Mouse (Mus musculus): ENCODE measurements around the gene Brsk1. TPM values are rescaled to one million over a fixed set of nuclear protein-coding genes. Genes with fewer than 3 reads are reported as not detected.

Gene Brsk1
- polyA plus RNA-seq, 1 experiment from 2014 or later, result not detected

- no peak for DNase-seq
- Histone ChIP-seq H3K4me1 (ENCODE audit: insufficient read depth) (peaks cover 33% of the 10 kb centered on the region), H3K27me3 (ENCODE audit: insufficient read depth, low read length) (no peaks in the 10 kb centered on the region), H3K36me3 (replicated peaks; ENCODE audit: insufficient read depth, low read length) (peaks cover 12% of the 10 kb centered on the region), H3K4me2 (ENCODE audit: low read depth, low read length) (peak overlapping the region; percentile 88), H3K27ac (ENCODE audit: low read depth) (peak overlapping the region; percentile 93; the same call in 1 of the 2 replicates), H3K9ac (replicated peaks) (peak overlapping the region; percentile 97), H3K4me3 (ENCODE audit: low read depth, low read length) (peak overlapping the region; percentile 92; the same call in 1 of the 2 replicates), H3K9me3 (ENCODE audit: low read length) (no peaks in the 10 kb centered on the region)
- ATAC-seq, result no peak
- 66% methylated on average over 3 of the region's 3 CpGs for WGBS (ENCODE audit: insufficient replicate concordance)
- TF ChIP-seq EP300 (IDR thresholded peaks at IDR 0.05; ENCODE audit: low read depth), result no peak
- no peak for TF ChIP-seq CTCF (IDR thresholded peaks at IDR 0.05; ENCODE audit: low read depth)
Measured at GRCm38 (mm10) chr7:4659911-4660443, 30.4 kb upstream of the Brsk1 start.

- WGBS (ENCODE audit: insufficient replicate concordance), result 72% methylated on average over 8 of the region's 8 CpGs
- Histone ChIP-seq H3K27ac (ENCODE audit: low read depth) (no peak overlapping the region), H3K9me3 (ENCODE audit: low read length) (no peaks in the 10 kb centered on the region), H3K4me2 (ENCODE audit: low read depth, low read length) (no peak overlapping the region), H3K4me3 (ENCODE audit: low read depth, low read length) (no peak overlapping the region), H3K4me1 (ENCODE audit: insufficient read depth) (peaks cover 5% of the 10 kb centered on the region; the same call in 1 of the 2 replicates), H3K27me3 (ENCODE audit: insufficient read depth, low read length) (no peaks in the 10 kb centered on the region), H3K9ac (replicated peaks) (no peak overlapping the region), H3K36me3 (replicated peaks; ENCODE audit: insufficient read depth, low read length) (peaks cover 12% of the 10 kb centered on the region)
- no peak for DNase-seq
- TF ChIP-seq CTCF (IDR thresholded peaks at IDR 0.05; ENCODE audit: low read depth) (no peak), EP300 (IDR thresholded peaks at IDR 0.05; ENCODE audit: low read depth) (no peak)
- no peak for ATAC-seq
Measured at GRCm38 (mm10) chr7:4663179-4663578, 27.2 kb upstream of the Brsk1 start.

- H3K4me3 ChIP-seq (ENCODE audit: low read depth, low read length), result no peak overlapping the region
- H3K36me3 ChIP-seq (replicated peaks; ENCODE audit: insufficient read depth, low read length), result peaks cover 12% of the 10 kb centered on the region
- no peak for DNase-seq
- no peak overlapping the region for H3K9ac ChIP-seq (replicated peaks)
- H3K4me1 ChIP-seq (ENCODE audit: insufficient read depth), result peaks cover 5% of the 10 kb centered on the region; the same call in 1 of the 2 replicates
- H3K27me3 ChIP-seq (ENCODE audit: insufficient read depth, low read length), result no peaks in the 10 kb centered on the region
- no peak overlapping the region for H3K4me2 ChIP-seq (ENCODE audit: low read depth, low read length)
- ATAC-seq, result no peak
- H3K27ac ChIP-seq (ENCODE audit: low read depth), result no peak overlapping the region
- no peak for TF ChIP-seq EP300 (IDR thresholded peaks at IDR 0.05; ENCODE audit: low read depth)
- no peak for TF ChIP-seq CTCF (IDR thresholded peaks at IDR 0.05; ENCODE audit: low read depth)
- H3K9me3 ChIP-seq (ENCODE audit: low read length), result no peaks in the 10 kb centered on the region
- 76% methylated on average over 2 of the region's 2 CpGs for WGBS (ENCODE audit: insufficient replicate concordance)
Measured at GRCm38 (mm10) chr7:4663742-4664141, 26.7 kb upstream of the Brsk1 start.

GRCm38 (mm10) chr7:4666871-4667270 lies 23.5 kb upstream of the Brsk1 start:
- DNase-seq (no peak), ATAC-seq (no peak)
- 89% methylated on average over 5 of the region's 5 CpGs for WGBS (ENCODE audit: insufficient replicate concordance)
- H3K4me1 ChIP-seq (ENCODE audit: insufficient read depth), result peaks cover 18% of the 10 kb centered on the region
- H3K9me3 ChIP-seq (ENCODE audit: low read length), result no peaks in the 10 kb centered on the region
- no peak overlapping the region for H3K4me3 ChIP-seq (ENCODE audit: low read depth, low read length)
- no peak overlapping the region for H3K9ac ChIP-seq (replicated peaks)
- no peaks in the 10 kb centered on the region for H3K27me3 ChIP-seq (ENCODE audit: insufficient read depth, low read length)
- TF ChIP-seq CTCF (IDR thresholded peaks at IDR 0.05; ENCODE audit: low read depth) (no peak), EP300 (IDR thresholded peaks at IDR 0.05; ENCODE audit: low read depth) (no peak)
- no peak overlapping the region for H3K4me2 ChIP-seq (ENCODE audit: low read depth, low read length)
- H3K27ac ChIP-seq (ENCODE audit: low read depth), result no peak overlapping the region
- peaks cover 19% of the 10 kb centered on the region for H3K36me3 ChIP-seq (replicated peaks; ENCODE audit: insufficient read depth, low read length)

GRCm38 (mm10) chr7:4668506-4668905 lies 21.9 kb upstream of the Brsk1 start:
- Histone ChIP-seq H3K27me3 (ENCODE audit: insufficient read depth, low read length) (no peaks in the 10 kb centered on the region), H3K4me1 (ENCODE audit: insufficient read depth) (peaks cover 21% of the 10 kb centered on the region), H3K9ac (replicated peaks) (no peak overlapping the region), H3K4me3 (ENCODE audit: low read depth, low read length) (no peak overlapping the region), H3K27ac (ENCODE audit: low read depth) (no peak overlapping the region), H3K36me3 (replicated peaks; ENCODE audit: insufficient read depth, low read length) (peaks cover 13% of the 10 kb centered on the region), H3K9me3 (ENCODE audit: low read length) (no peaks in the 10 kb centered on the region), H3K4me2 (ENCODE audit: low read depth, low read length) (no peak overlapping the region)
- no peak for ATAC-seq
- DNase-seq, result no peak
- TF ChIP-seq CTCF (IDR thresholded peaks at IDR 0.05; ENCODE audit: low read depth), result no peak
- TF ChIP-seq EP300 (IDR thresholded peaks at IDR 0.05; ENCODE audit: low read depth), result no peak
- 85% methylated on average over 8 of the region's 8 CpGs for WGBS (ENCODE audit: insufficient replicate concordance)

- Histone ChIP-seq H3K36me3 (replicated peaks; ENCODE audit: insufficient read depth, low read length) (peaks cover 16% of the 10 kb centered on the region), H3K4me3 (ENCODE audit: low read depth, low read length) (no peak overlapping the region), H3K9ac (replicated peaks) (no peak overlapping the region), H3K27me3 (ENCODE audit: insufficient read depth, low read length) (no peaks in the 10 kb centered on the region), H3K27ac (ENCODE audit: low read depth) (no peak overlapping the region), H3K4me1 (ENCODE audit: insufficient read depth) (peaks cover 21% of the 10 kb centered on the region), H3K9me3 (ENCODE audit: low read length) (no peaks in the 10 kb centered on the region), H3K4me2 (ENCODE audit: low read depth, low read length) (no peak overlapping the region)
- WGBS (ENCODE audit: insufficient replicate concordance), result 90% methylated on average over 8 of the region's 9 CpGs
- TF ChIP-seq CTCF (IDR thresholded peaks at IDR 0.05; ENCODE audit: low read depth) (no peak), EP300 (IDR thresholded peaks at IDR 0.05; ENCODE audit: low read depth) (no peak)
- ATAC-seq (no peak), DNase-seq (no peak)
Measured at GRCm38 (mm10) chr7:4669156-4669555, 21.2 kb upstream of the Brsk1 start.
